Mouse (Mus musculus) neural tube, embryonic 11.5 days (tissue): ENCODE data around the gene Ak3. TPM values are rescaled to one million over a fixed set of nuclear protein-coding genes. Genes with fewer than 3 reads are reported as not detected.

Source experiments
- ATAC-seq: fragments of 200-750 bp; cut with Nextera tagmentation; 2 replicates; pipeline ENCODE4 v1.8.0; 2017; ENCODE audit warnings: moderate number of reproducible peaks, mild to moderate bottlenecking, moderate TSS enrichment, moderate library complexity; ENCODE audit not compliant: insufficient read depth, low FRiP score, low TSS enrichment
- DNase-seq: peaks from one replicate; pipeline ENCODE4 v3.0.0-alpha.2; 2015; ENCODE audit warnings: low spot score
- H3K27ac ChIP-seq: fragments of 300-500 bp; sonication (generic); 2 replicates; pipeline ENCODE4 v1.5.1; 2014; ENCODE audit warnings: low read depth, mild to moderate bottlenecking, low read length
- H3K27me3 ChIP-seq: fragments of 300-500 bp; sonication (generic); 2 replicates; pipeline ENCODE4 v1.6.1; 2014; ENCODE audit warnings: mild to moderate bottlenecking, low read length, mixed read lengths; ENCODE audit not compliant: control insufficient read depth, insufficient read depth
- H3K36me3 ChIP-seq: fragments of 300-500 bp; sonication (generic); 2 replicates; pipeline ENCODE4 v1.6.1; 2014; ENCODE audit warnings: mild to moderate bottlenecking, low read length, moderate library complexity, mixed read lengths; ENCODE audit not compliant: control insufficient read depth, insufficient read depth
- H3K4me1 ChIP-seq: fragments of 300-500 bp; sonication (generic); 2 replicates; pipeline ENCODE4 v1.6.1; 2014; ENCODE audit warnings: low read length, mixed read lengths; ENCODE audit not compliant: control insufficient read depth, insufficient read depth
- H3K4me2 ChIP-seq: fragments of 300-500 bp; sonication (generic); 2 replicates; pipeline ENCODE4 v1.6.1; 2014; ENCODE audit warnings: low read depth, mild to moderate bottlenecking, moderate library complexity
- H3K4me3 ChIP-seq: fragments of 300-500 bp; sonication (generic); 2 replicates; pipeline ENCODE4 v1.5.1; 2014; ENCODE audit warnings: low read depth, low read length
- H3K9ac ChIP-seq: fragments of 300-500 bp; sonication (generic); 2 replicates; pipeline ENCODE4 v1.6.1; 2014; ENCODE audit warnings: mild to moderate bottlenecking, low read length
- H3K9me3 ChIP-seq: fragments of 300-500 bp; sonication (generic); 2 replicates; pipeline ENCODE4 v1.6.1; 2016; ENCODE audit warnings: low read length; ENCODE audit not compliant: control insufficient read depth
- WGBS: fragments of 180-500 bp; shearing (Covaris S2); extraction: QIAGEN DNeasy Blood & Tissue Kit; methylation state at CpG from one replicate; pipeline ENCODE4 v1.1.7; 2014; 5-methylcytosine and 5-hydroxymethylcytosine counted together
- polyA plus RNA-seq: library from polyadenylated mRNA; unstranded; fragments of >200 nt; fragmentation: Nextera tagmentation; extraction: Ambion mirVana; gene quantifications from 2 replicates; pipeline ENCODE4 v1.2.1, GENCODE M21; 2014

The Ak3 gene
- polyA plus RNA-seq, 1 experiment from 2014 or later = 82.7 TPM

DNA sequence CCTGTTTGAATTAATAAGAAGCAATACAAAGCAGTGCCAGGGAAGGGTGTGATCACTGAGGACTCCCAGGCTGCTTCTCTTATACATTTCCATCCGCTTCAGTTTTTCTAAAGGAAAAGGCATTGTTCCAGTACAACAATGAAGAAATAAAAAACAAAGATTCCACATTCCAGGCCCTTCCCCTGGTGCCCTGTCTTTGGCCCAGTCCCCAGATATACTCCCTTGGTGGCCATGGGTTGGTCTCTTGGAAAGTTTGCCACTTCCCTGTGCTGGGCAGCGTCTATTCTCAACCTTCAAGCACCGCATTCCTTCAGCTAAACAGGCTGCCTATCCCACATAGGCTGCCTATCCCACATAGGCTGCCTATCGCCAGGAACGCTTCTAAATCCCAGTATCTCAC, 10.7 kb downstream of the Ak3 start:
- Histone ChIP-seq H3K4me1 (no peaks in the 10 kb centered on the region), H3K9ac (no peak overlapping the region), H3K4me3 (no peak overlapping the region), H3K4me2 (no peak overlapping the region), H3K9me3 (no peaks in the 10 kb centered on the region), H3K27ac (no peak overlapping the region), H3K36me3 (no peaks in the 10 kb centered on the region), H3K27me3 (no peaks in the 10 kb centered on the region)
- DNase-seq (no peak), ATAC-seq (no peak)
- WGBS = 92% methylated on average over 5 of the region's 5 CpGs

- H3K27ac ChIP-seq = no peak overlapping the region
- H3K4me3 ChIP-seq = no peak overlapping the region
- no peaks in the 10 kb centered on the region for H3K36me3 ChIP-seq
- H3K9ac ChIP-seq = no peak overlapping the region
- DNase-seq = no peak
- no peaks in the 10 kb centered on the region for H3K9me3 ChIP-seq
- H3K4me2 ChIP-seq = no peak overlapping the region
- no peaks in the 10 kb centered on the region for H3K4me1 ChIP-seq
- H3K27me3 ChIP-seq = no peaks in the 10 kb centered on the region
- no peak for ATAC-seq
Observed at GRCm38 (mm10) chr19:29032662-29033061, 15.1 kb downstream of the Ak3 start.

GRCm38 (mm10) chr19:29031788-29032187, 16.0 kb downstream of the Ak3 start:
- WGBS = 85% methylated on average over 3 of the region's 3 CpGs
- Histone ChIP-seq H3K27me3 (no peaks in the 10 kb centered on the region), H3K36me3 (no peaks in the 10 kb centered on the region), H3K4me2 (no peak overlapping the region), H3K27ac (no peak overlapping the region), H3K4me3 (no peak overlapping the region), H3K4me1 (no peaks in the 10 kb centered on the region), H3K9me3 (no peaks in the 10 kb centered on the region), H3K9ac (no peak overlapping the region)
- DNase-seq = no peak
- ATAC-seq = no peak

DNA sequence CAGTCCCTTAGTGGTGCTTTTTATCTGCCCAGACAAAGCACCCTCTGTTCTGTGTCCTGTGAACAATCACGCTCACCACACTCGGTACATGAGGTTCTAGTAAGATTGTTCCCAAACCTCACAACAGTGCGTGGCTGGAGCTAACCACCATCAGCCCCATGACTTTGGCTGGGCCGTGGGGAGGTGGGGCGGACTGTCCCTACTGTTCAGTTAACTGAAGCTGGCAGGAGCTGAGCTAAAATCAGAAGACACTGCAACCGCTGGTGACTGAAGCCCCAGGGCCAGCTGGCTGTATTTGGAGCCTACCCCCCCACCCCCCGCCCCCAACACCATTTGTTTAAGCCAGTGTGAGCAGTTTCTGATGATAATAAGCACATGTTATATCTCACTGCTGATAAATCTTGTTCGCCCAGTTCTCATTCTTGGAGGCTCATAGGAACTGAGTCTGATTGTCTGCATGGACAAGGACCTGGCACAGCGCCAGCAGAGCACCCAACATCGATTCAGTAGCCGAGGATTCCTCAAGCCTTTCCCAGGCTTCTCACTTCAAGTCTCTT, 23.3 kb downstream of the Ak3 start:
- Histone ChIP-seq H3K27me3 (no peaks in the 10 kb centered on the region), H3K36me3 (peaks cover 6% of the 10 kb centered on the region), H3K4me1 (no peaks in the 10 kb centered on the region), H3K9me3 (no peaks in the 10 kb centered on the region), H3K9ac (no peak overlapping the region), H3K27ac (no peak overlapping the region), H3K4me3 (no peak overlapping the region), H3K4me2 (no peak overlapping the region)
- 86% methylated on average over 11 of the region's 11 CpGs for WGBS
- no peak for DNase-seq
- ATAC-seq = no peak

GRCm38 (mm10) chr19:29021754-29022345, 25.9 kb downstream of the Ak3 start:
- Histone ChIP-seq H3K4me1 (no peaks in the 10 kb centered on the region), H3K36me3 (peaks cover 12% of the 10 kb centered on the region), H3K27ac (no peak overlapping the region), H3K27me3 (no peaks in the 10 kb centered on the region), H3K4me3 (no peak overlapping the region), H3K9ac (no peak overlapping the region), H3K4me2 (no peak overlapping the region), H3K9me3 (no peaks in the 10 kb centered on the region)
- ATAC-seq (no peak), DNase-seq (no peak)
- WGBS = 90% methylated on average over 7 of the region's 7 CpGs

- Histone ChIP-seq H3K9ac (no peak overlapping the region), H3K27me3 (no peaks in the 10 kb centered on the region), H3K9me3 (no peaks in the 10 kb centered on the region), H3K4me1 (no peaks in the 10 kb centered on the region), H3K4me2 (no peak overlapping the region), H3K4me3 (no peak overlapping the region), H3K36me3 (peaks cover 12% of the 10 kb centered on the region), H3K27ac (no peak overlapping the region)
- DNase-seq (no peak), ATAC-seq (no peak)
- 92% methylated on average over 3 of the region's 3 CpGs for WGBS
Observed at GRCm38 (mm10) chr19:29019647-29020046, 28.1 kb downstream of the Ak3 start.

GRCm38 (mm10) chr19:29016786-29017185, 31.0 kb downstream of the Ak3 start:
- peaks cover 9% of the 10 kb centered on the region for H3K36me3 ChIP-seq
- H3K27me3 ChIP-seq = no peaks in the 10 kb centered on the region
- WGBS = 74% methylated on average over 5 of the region's 5 CpGs
- H3K9me3 ChIP-seq = no peaks in the 10 kb centered on the region
- no peak overlapping the region for H3K4me2 ChIP-seq
- DNase-seq = no peak
- H3K4me3 ChIP-seq = no peak overlapping the region
- H3K27ac ChIP-seq = no peak overlapping the region
- H3K9ac ChIP-seq = no peak overlapping the region
- ATAC-seq = no peak
- H3K4me1 ChIP-seq = no peaks in the 10 kb centered on the region

DNA sequence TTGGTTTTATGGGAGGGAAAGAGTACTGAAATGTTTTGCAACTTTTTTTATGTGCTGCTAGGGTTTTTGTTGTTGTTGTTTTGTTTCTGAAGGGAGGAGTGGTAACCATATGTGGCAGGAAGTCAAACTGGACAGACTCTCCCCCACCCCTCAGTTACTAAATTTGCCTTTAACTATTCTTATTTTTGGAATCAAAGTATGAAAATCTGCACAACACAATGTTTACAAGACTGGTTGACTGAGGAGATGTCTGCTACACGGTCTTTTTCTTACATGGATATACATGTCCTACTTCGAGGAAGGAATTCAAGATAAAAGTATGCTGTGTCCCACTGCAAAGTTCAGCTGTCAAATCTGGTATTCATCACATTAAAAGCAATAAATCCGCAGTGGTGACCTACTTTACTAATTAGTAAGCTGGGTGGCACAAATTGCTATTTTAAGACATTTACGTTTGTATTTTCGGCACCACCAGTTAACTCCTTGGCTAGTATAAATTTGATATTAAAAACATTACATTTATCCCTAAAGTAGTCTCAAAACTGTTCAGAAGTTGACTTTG, 31.5 kb downstream of the Ak3 start:
- no peaks in the 10 kb centered on the region for H3K27me3 ChIP-seq
- DNase-seq (no peak), ATAC-seq (no peak)
- no peak overlapping the region for H3K27ac ChIP-seq
- peaks cover 8% of the 10 kb centered on the region for H3K36me3 ChIP-seq
- WGBS = 89% methylated on average over 5 of the region's 5 CpGs
- no peaks in the 10 kb centered on the region for H3K9me3 ChIP-seq
- no peak overlapping the region for H3K4me2 ChIP-seq
- no peak overlapping the region for H3K4me3 ChIP-seq
- no peak overlapping the region for H3K9ac ChIP-seq
- no peaks in the 10 kb centered on the region for H3K4me1 ChIP-seq
